Mouse (Mus musculus): ENCODE data around the gene Trp53i13.
"Not testable (repeated sequence)": the region's sequence is repeated elsewhere in the genome, so short reads cannot be mapped to it uniquely, and the experiment has no call there.

Trp53i13 gene

DNA sequence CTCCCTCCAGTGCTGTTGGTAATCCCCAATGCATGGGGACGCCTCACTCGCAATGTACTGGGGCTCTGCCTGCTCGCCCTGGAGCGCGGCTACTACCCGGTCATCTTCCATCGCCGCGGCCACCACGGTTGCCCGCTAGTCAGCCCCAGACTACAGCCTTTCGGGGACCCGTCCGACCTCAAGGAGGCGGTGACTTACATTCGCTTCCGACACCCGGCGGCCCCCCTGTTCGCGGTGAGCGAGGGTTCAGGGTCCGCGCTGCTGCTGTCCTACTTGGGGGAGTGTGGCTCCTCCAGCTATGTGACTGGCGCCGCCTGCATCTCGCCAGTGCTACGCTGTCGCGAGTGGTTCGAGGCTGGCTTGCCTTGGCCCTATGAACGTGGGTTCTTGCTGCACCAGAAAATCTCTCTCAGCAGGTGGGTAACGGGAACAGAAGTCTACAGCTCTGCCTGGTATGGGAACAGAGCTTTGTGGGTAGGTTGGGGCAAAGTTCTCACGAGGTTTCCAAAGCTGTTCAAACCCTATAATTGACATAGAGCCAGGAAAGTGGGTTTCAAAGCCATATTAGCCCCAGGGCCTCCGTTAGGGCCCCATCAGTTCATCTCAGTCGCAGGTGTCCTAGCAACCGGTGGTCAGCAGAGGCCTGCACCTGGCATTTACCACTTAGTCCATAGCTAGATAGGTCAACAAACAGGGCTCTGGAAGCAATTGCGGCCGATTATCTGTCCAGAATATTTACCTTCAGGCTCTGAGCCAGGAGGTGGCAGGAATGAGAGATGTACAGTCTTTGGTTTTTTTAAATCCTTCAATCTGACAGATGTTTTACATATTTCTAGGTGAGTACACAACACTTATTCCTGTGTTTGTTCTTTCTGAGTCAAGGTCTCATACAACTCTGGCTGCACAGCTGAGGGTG is at the start of gene Trp53i13:
Gene Trp53i13, minus strand, starts transcription at position 344 of the 916 bp plus-strand sequence.
- DNase-seq (ENCODE audit: low read depth, low spot score): no peak

- DNase-seq (ENCODE audit: low read depth, low spot score): no peak
These were observed 29.5 kb upstream of the Trp53i13 start for GRCm38 (mm10) chr11:77545261-77545660.

DNA sequence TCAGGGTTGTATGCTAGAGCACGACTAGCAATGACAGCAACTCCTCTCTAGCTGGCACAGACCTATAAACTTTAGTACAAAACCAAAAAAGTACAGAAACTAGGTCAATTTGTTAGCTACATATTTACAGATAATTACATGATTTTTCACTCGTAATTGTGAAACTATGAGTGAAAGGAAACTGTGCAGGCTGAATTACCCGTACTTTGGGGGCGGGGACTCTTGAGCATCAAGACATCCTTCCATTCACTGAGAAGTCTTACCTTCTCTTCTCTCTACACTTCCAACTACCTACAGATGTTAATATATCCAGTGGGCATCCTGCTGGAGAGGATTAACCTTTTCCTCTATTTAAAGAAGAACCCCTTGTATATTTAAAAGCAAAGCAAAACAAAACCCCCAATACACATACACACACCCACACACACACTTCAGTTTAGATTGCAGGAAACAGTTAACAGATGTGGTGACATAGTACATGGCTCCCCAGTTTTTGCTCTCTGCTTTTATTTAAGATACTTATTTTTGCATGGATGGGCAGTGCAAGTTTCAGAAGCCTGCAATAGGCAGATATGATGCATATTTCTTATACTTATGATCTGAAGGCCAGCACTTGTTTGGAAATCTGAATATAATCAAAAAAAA is 16.5 kb upstream of the Trp53i13 start:
- no peak for DNase-seq (ENCODE audit: low read depth, low spot score)

DNA sequence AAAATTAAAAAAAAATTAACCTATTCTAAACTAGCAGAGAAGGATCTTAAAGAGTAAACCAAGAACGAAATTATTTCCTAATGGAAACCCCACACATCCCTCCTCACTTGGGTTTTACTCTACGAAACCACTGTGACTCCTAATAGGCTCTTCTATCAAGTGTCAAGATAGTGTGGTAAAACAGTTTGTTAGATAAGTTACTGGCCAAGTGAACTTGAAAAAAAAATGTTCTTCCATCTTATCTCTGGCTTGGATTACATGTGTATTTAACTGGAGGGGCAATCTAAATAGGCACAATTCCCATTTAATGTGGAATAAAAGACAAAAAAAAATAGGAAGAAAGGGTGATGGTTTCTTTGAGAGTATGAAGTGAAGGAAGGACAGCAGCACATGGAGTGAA is 15.1 kb upstream of the Trp53i13 start:
- DNase-seq (ENCODE audit: low read depth, low spot score): no peak

DNA sequence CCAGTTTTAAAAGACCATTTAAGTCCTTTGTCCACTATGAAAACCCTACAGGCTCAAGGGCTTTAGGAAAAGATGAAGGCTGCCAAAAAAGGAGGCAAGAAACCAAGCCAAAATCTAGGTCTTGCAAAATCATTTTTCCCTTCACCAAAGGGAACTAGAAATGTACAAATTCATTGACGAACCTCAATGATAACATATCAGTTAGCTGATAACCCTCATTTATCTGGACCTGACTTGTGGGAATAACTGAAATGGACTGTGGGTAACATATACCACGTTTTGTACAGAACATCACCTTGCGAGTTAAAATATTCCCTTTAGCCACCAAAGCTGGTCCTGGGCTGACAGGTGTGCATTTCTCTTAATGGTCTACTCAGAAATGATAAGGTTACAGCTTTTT is 13.9 kb upstream of the Trp53i13 start:
- DNase-seq (ENCODE audit: low read depth, low spot score): no peak

GRCm38 (mm10) chr11:77528420-77528819 is 12.6 kb upstream of the Trp53i13 start:
- DNase-seq (ENCODE audit: low read depth, low spot score): not testable (repeated sequence)

DNA sequence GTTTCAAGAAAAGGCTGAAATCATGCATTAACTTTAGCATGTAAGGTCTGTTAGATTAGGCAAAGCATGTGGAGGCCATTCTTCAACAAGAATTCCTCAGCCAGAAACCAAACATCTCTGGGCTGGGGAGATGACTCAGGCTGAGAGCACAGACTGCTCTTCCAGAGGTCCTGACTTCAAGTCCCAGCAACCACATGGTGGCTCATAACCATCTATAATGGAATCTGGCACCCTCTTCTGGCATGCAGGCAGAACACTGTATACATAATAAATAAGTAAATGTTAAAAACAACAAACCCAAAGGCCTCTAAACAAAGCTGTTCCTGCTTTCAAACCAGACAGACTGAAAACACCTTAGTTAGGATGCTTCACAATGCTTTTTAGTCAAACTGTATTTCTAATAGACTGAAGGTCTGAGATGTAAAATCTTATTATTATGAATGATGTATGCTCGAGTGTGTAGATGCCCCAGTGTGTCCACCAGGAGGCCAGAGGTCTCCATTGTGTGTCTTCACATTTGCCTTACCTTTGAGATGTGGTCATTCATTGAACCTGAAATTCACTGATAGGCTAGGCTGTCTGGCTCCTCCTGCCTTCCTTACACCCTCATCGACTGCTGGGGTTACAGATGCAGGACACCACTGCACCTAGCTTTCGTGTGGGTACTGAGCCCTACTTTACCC is 10.2 kb upstream of the Trp53i13 start:
- DNase-seq (ENCODE audit: low read depth, low spot score): peak; percentile 64

- DNase-seq (ENCODE audit: low read depth, low spot score): no peak
These were observed 5.1 kb upstream of the Trp53i13 start for GRCm38 (mm10) chr11:77520601-77521529.

- DNase-seq (ENCODE audit: low read depth, low spot score): no peak
These were observed 3.3 kb upstream of the Trp53i13 start, which contains the start of gene Gm10392 for GRCm38 (mm10) chr11:77519043-77519442. Gene Gm10392, minus strand, starts transcription at chr11:77519198.

- no peak for DNase-seq (ENCODE audit: low read depth, low spot score)
These were observed 2.4 kb upstream of the Trp53i13 start for GRCm38 (mm10) chr11:77518051-77518798.

DNA sequence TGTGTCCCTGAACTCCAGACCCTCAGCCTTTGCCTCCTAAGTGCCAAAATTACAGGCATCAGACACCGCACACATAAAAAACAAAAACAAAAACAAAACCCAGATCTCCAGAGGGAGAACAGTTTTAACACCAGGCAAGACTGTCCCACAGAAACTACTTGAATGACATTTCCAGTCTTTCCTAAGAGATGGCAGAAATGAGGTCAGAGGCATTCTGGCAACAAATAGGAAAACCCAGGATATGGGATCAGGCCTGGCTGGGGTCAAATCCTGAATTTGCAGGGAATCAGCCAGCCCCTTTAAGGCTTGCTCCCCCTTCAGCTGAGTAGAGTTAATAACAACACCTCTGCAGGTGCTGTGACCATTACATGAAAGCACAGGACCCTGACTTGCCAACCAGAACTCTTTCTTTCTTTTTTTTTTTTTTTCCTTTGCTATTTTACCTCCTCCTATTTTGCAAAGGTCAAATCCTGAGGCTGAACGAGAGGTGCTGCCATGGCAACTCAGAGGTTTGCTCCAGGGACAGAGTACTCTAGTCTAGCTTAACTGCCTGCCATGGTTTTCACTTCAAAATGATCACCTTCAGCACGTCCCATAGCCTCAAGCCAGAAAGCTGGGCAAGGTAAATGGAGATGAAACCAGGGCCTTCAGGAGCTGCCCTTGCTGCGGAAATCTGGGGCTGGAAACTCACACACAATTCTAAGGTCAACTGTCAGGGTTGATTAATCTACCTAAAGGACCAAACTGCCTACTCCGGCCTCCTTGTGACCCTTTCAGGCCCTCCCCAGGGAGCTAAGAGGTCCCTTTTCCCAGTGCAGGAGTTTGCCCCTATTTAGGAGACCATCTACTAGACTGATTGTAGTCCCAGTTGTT is 1.0 kb upstream of the Trp53i13 start:
- DNase-seq (ENCODE audit: low read depth, low spot score): no peak

- DNase-seq (ENCODE audit: low read depth, low spot score): no peak
These were observed 746 bp downstream of the Trp53i13 start, which contains the start of gene Abhd15 for GRCm38 (mm10) chr11:77514832-77515636. Gene Abhd15, plus strand, starts transcription at chr11:77515121.

- DNase-seq (ENCODE audit: low read depth, low spot score): no peak
These were observed 1.4 kb downstream of the Trp53i13 start for GRCm38 (mm10) chr11:77514281-77514831.

DNA sequence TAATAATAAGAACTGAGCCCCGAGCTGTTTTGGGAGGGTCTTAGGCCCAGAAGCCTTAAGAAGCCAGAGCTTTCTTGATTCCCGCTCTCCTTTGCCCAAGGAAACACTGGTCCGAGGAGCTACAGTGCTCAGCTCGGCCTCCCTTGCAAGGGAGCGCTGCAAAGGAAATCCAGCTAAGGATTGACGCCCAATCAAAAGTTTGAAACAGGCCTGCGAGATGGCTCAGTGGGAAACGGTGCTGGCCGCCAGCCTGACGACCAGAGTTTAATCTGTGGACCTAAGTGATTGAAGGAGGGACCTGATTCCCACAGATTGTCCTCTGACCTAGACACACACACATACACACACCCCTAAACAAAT is 2.0 kb downstream of the Trp53i13 start:
- DNase-seq (ENCODE audit: low read depth, low spot score): peak; percentile 71

- DNase-seq (ENCODE audit: low read depth, low spot score): peak; percentile 80
These were observed 2.6 kb downstream of the Trp53i13 start for GRCm38 (mm10) chr11:77512891-77513810.

GRCm38 (mm10) chr11:77511336-77511735 is 4.4 kb downstream of the Trp53i13 start:
- DNase-seq (ENCODE audit: low read depth, low spot score): no peak

All from 3T3-L1 (cell line).